Mouse (Mus musculus) ES-CJ7 (cell line): ENCODE measurements around the gene Tmem63b.
"Not testable (repeated sequence)": the region's sequence is repeated elsewhere in the genome, so short reads cannot be mapped to it uniquely, and the experiment has no call there.

Experiments used
- DNase-seq: peaks from one replicate; pipeline ENCODE4 v3.0.0; 2011; ENCODE audit warnings: low read depth, low spot score

The Tmem63b gene

DNA sequence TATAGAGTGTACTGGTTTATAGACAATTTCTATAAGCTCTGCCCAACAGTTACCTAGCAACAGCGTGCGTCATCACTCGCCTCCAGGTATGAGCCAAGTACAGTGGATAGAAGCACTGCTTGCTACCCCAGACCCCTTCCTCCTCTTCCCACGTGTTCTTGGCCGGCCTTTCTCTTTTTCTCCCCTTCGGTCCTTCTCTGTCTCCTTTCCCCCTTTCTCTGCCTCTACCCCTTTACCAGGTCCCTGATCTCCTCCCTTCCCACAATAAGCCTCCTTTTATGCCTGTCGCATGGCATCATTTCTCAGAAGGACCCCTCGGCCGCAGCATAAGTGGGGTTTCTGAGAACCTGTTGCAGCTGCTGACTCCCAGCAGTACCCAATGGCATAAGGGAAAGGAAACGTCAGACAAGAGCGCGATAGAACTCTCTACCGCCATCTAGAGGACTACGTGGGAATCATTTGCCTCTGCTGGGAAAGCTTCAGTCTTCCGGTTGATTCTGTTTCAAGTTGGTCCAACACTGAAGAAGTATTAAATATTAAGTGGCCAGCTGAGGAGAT is 60.0 kb downstream of the Tmem63b start:
- peak; percentile 93 for DNase-seq

DNA sequence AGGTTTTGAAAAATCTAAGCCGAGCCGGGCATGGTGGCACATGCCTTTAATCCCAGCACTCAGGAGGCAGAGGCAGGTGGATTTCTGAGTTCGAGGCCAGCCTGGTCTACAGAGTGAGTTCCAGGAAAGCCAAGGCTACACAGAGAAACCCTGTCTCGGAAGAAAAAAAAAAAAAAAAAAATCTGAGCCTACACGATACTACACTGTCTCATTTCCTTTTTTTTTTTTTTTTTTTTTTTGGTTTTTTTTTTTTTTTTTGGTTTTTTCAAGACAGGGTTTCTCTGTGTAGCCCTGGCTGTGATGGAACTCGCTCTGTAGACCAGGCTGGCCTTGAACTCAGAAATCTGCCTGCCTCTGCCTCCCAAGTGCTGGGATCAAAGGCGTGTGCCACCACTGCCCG is 63.3 kb downstream of the Tmem63b start:
- not testable (repeated sequence) for DNase-seq

DNA sequence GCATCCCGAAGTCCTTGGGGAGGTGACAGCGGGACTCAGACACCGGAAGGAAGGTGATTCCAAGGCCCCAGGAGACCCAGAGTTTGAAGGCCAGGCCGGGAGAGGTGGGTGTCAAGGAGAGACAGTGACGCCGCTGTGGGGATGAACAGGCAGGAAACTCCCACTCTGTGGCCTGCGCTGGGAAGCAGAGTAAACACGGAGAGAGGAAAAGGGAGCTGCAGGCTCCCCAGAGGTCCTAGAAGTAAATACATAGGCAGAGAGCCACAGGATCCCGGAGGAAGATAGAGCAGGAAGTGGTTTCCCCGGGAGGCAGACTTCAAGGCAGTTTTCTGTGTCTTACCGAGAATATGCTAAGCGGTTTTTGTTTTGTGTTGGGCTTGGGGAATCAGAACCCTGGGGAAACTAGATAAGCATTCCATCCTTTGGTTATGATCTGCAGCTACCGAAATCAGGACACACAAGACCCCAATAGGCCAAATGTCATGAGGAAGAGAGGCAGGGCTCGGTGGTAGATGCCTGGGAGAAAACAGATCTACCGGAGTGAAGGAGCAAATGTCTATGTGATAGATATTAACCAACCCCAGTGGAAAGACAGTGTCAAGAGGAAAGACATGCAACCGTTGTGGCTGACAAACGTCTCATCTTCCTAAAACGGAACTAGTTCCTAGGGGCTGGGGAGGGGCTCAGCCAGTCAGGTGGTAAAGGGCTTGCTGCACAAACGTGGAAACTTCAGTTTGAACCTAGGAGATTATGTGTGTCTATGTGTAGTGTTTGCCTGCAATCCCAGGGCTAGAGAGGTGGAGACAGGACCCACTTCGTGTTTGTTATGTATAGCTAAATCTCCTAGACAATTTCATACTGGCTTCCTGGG is 67.1 kb downstream of the Tmem63b start:
- peak; percentile 80 for DNase-seq

DNA sequence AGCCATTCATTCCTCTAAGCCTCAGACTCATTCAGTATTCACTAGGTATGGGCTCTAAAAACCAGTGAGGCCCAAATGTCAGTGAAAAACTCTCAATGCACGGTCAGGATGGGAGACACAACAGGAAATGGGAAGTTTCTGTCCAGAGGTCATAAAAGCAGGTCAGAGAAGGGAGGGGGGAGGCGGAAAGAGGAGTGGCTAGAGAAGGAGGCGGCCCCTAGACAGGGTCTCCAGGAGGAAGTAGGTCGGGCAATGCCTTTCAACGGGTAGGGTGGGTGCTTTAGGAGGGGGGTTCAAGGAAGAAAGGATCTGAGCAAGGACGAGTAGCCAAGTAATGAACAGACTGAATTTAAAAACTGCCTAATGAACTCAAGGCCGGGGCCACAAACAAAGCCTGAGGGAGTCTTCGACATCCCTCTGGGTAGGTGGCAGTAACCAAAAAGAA is 67.7 kb downstream of the Tmem63b start:
- peak; percentile 90 for DNase-seq

DNA sequence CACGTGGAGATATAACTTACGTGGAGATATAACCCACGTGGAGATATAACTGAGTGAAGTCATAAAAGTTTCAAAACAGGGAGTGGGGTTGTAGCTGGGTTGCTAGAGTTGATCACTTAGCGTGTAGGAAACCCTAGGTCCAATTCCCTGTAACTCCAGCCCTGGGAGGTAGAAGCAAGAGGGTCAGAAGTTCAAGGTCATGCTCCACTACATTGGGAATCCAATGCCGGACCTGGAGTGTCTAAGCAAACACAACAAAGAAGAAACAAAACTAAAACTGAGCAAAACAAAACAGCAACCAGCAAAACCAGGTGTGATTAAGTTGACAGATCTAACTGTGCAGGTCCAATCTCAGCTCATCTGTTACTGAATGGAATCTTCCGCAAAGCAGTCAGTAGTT is 69.0 kb downstream of the Tmem63b start:
- peak; percentile 77 for DNase-seq

DNA sequence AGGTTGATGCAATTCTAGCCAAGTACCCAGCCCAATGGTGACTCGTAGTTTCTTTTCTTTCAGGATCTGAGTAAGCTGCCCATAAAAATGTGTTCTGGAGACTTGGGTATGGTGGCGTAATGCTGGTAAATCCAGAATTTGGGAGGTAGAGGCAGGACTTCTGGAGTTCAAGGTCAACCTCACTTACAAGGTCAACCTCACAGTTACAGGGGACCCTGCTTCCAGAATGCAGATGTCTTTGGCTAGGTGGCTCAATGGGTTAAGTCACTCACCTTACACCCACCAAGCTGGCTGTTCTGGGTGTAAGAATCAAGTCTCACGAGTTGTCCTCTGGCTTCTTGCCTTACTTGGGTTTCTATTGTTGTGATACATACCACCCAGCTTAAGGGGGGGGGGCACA is 70.0 kb downstream of the Tmem63b start:
- DNase-seq: peak; percentile 65

DNA sequence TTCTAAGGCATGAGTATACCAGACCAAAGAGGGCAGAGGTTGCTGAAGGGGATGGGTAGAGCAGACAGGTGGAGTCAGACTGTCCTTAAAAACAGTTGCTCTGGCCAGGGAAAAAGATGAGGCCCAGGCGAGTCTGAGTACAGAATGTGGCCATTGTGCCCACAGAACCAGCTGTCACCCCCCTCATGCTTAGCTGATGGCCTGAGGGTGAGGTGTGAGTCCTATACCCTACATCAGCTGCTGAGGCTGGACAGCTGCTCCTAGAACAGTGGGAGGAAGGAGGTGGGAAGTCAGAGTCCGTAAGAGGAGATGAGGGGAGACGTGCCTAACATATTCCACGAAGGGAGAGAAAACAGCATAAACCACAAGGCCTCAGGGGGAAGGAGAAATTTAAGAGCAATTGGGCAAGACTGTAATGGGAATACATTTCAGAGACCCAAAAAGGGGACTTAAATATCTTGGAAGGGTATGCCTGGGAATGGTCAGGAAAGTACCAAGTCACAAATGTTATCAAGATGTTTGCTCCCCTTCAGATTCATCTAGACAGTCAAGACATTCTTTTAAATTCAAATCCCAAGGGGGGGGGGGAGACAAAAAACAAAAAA is 70.6 kb downstream of the Tmem63b start:
- DNase-seq: no peak

DNA sequence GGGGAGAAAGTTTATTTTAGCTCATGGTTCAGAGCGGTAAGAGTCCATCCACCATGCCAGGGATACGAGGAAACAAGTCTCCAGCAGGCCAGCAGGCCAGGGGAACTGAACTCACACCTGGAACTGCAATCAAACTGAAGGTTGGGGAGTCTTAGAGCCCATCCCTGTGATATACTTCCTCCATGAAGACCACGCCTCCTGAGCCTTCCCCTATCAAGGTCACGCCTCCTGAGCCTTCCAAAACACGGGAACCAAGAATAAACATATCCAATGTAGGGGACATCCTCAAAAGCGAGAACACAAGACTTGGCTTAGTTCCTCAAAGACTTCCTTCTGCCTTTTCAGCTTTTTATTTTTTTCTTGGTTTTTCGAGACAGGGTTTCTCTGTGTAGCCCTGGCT is 73.8 kb downstream of the Tmem63b start:
- peak; percentile 79 for DNase-seq

DNA sequence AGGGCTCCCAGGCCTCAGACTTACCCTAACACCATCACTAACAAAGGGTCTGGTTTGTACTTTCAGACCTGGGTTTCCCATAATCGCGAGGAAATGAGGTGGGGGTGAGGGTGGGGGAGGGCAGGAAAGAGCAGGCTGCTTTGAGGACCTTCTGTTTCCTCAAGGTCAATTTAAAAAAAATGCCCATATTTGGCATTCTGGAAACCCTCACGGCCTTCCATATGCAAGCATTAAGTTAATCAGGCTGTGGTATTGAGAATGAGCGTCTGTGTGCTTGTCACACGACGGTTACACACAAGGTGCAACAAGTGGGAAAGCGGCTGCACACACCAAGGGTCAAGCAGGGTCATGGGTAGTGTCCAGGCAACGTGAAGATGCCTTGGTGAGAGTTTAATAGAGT is 74.7 kb downstream of the Tmem63b start:
- no peak for DNase-seq
